ENCODE assay signal across 35 mouse cellular contexts in genomic region chr14:21673100-21673499, GRCm38 (mm10). TPM values are rescaled to one million over a fixed set of nuclear protein-coding genes. Genes with fewer than 3 reads are reported as not detected.
DNase-seq lines count a peak whose midpoint lies in the region; ATAC-seq and TF ChIP-seq lines count a peak whose summit lies in the region.
"Had no signal": no experiment of that assay in that cellular context is flagged by ENCODE, and none has a peak within 500 bp of the region (broad histone marks: within the 10 kb centered on the region; RNA-seq: fewer than 3 reads in every experiment).

No protein-coding gene starts in this region.

- no peaks in the 10 kb centered on the region for H3K27me3 ChIP-seq in ES-Bruce4 (ENCODE audit: control insufficient read depth, insufficient read depth, low read length, poor library complexity, severe bottlenecking)
- no peaks in the 10 kb centered on the region for H3K27me3 ChIP-seq in embryonic facial prominence, embryonic 14.5 days (replicated peaks; ENCODE audit: control insufficient read depth, insufficient read depth, low read length)
- H3K27me3 ChIP-seq in limb, embryonic 14.5 days (ENCODE audit: control insufficient read depth, insufficient read depth, low read length), result no peaks in the 10 kb centered on the region
- H3K27me3 ChIP-seq in kidney, adult 2 months (replicated peaks; ENCODE audit: control insufficient read depth, insufficient read depth, low read length), result no peaks in the 10 kb centered on the region
- H3K27me3 ChIP-seq: hindbrain, embryonic 13.5 days; kidney, embryonic 15.5 days; liver, embryonic 12.5 days; midbrain, embryonic 12.5 days had no signal

- 0 out of 2 replicates have a peak, but pooled peaks have one; percentile 30 for TF ChIP-seq EP300 in ES-Bruce4 (IDR thresholded peaks at IDR 0.05; ENCODE audit: insufficient read depth, low read depth, low read length)

- TF ChIP-seq POLR2A in ES-Bruce4 (IDR thresholded peaks at IDR 0.05; ENCODE audit: insufficient read depth, low read length), result no peak
- no peak for TF ChIP-seq POLR2A in limb, embryonic 14.5 days (IDR thresholded peaks at IDR 0.05; ENCODE audit: borderline replicate concordance, extremely low read depth, insufficient read depth, insufficient read length)
- TF ChIP-seq POLR2A in kidney, adult 2 months (IDR thresholded peaks at IDR 0.05; ENCODE audit: low read depth, low read length), result no peak

- 51% methylated on average over 4 of the region's 4 CpGs for WGBS in embryonic facial prominence, embryonic 14.5 days
- WGBS in limb, embryonic 14.5 days, result 39% methylated on average over 4 of the region's 4 CpGs
- WGBS in kidney, adult 2 months, result 84% methylated on average over 4 of the region's 4 CpGs

- ATAC-seq in embryonic facial prominence, embryonic 14.5 days (ENCODE audit: low read depth), result no peak
- no peak for ATAC-seq in limb, embryonic 14.5 days (ENCODE audit: low FRiP score, low read depth)
- ATAC-seq: forebrain, embryonic 14.5 days; intestine, postnatal 0 days; liver, embryonic 12.5 days; liver, postnatal 0 days had no signal

- no peak overlapping the region for H3K4me3 ChIP-seq in ES-Bruce4 (ENCODE audit: low read depth, low read length)
- no peak overlapping the region for H3K4me3 ChIP-seq in embryonic facial prominence, embryonic 14.5 days (ENCODE audit: low read depth, low read length)
- no peak overlapping the region for H3K4me3 ChIP-seq in limb, embryonic 14.5 days (replicated peaks; ENCODE audit: low read length)
- no peak overlapping the region for H3K4me3 ChIP-seq in kidney, adult 2 months (ENCODE audit: insufficient read depth, low read depth, low read length)
- H3K4me3 ChIP-seq: hindbrain, embryonic 13.5 days; kidney, embryonic 15.5 days; liver, embryonic 12.5 days; megakaryocyte, embryonic 14.5 days; midbrain, embryonic 12.5 days; myocyte had no signal

- 0 out of 2 replicates have a peak overlapping the region, but pooled peaks have one; percentile 72 for H3K27ac ChIP-seq in ES-Bruce4 (ENCODE audit: insufficient read depth, low read length)
- H3K27ac ChIP-seq in embryonic facial prominence, embryonic 14.5 days (replicated peaks; ENCODE audit: low read depth, low read length), result 0 out of 2 replicates have a peak overlapping the region, but pooled peaks have one; percentile 53
- H3K27ac ChIP-seq in limb, embryonic 14.5 days (replicated peaks; ENCODE audit: low read depth, low read length), result peak overlapping the region; percentile 77
- no peak overlapping the region for H3K27ac ChIP-seq in kidney, adult 2 months (ENCODE audit: insufficient read depth, low read depth, low read length)
- H3K27ac ChIP-seq: hindbrain, embryonic 13.5 days; liver, embryonic 12.5 days; midbrain, embryonic 12.5 days; stomach, postnatal 0 days had no signal

- no peaks in the 10 kb centered on the region for H3K4me1 ChIP-seq in ES-Bruce4 (ENCODE audit: control insufficient read depth, insufficient read depth, low read length)
- H3K4me1 ChIP-seq in embryonic facial prominence, embryonic 14.5 days (ENCODE audit: control insufficient read depth, insufficient read depth, low read length), result peaks cover 20% of the 10 kb centered on the region
- peaks cover 32% of the 10 kb centered on the region for H3K4me1 ChIP-seq in limb, embryonic 14.5 days (ENCODE audit: control insufficient read depth, insufficient read depth, low read length)
- H3K4me1 ChIP-seq in kidney, adult 2 months (ENCODE audit: control insufficient read depth, insufficient read depth, low read length), result no peaks in the 10 kb centered on the region
- H3K4me1 ChIP-seq: megakaryocyte, embryonic 14.5 days had no signal

- H3K9me3 ChIP-seq in ES-Bruce4 (replicated peaks; ENCODE audit: control insufficient read depth, insufficient read depth, low read length, poor library complexity, severe bottlenecking), result no peaks in the 10 kb centered on the region
- H3K9me3 ChIP-seq in embryonic facial prominence, embryonic 14.5 days (ENCODE audit: control insufficient read depth, low read length), result no peaks in the 10 kb centered on the region
- H3K9me3 ChIP-seq in limb, embryonic 14.5 days (ENCODE audit: control insufficient read depth, low read length), result no peaks in the 10 kb centered on the region
- H3K9me3 ChIP-seq: G1E; hindbrain, embryonic 13.5 days; kidney, embryonic 15.5 days; liver, embryonic 12.5 days; megakaryocyte, embryonic 14.5 days; midbrain, embryonic 12.5 days had no signal

- no peak overlapping the region for H3K4me2 ChIP-seq in embryonic facial prominence, embryonic 14.5 days (ENCODE audit: low read depth, low read length)
- no peak overlapping the region for H3K4me2 ChIP-seq in limb, embryonic 14.5 days (replicated peaks; ENCODE audit: low read depth, low read length, severe bottlenecking)
- H3K4me2 ChIP-seq: heart, embryonic 11.5 days; hindbrain, embryonic 13.5 days; kidney, embryonic 15.5 days; liver, embryonic 12.5 days; midbrain, embryonic 12.5 days had no signal

- H3K36me3 ChIP-seq in ES-Bruce4 (ENCODE audit: control insufficient read depth, insufficient read depth, low read length, poor library complexity, severe bottlenecking), result peaks cover 21% of the 10 kb centered on the region
- H3K36me3 ChIP-seq in embryonic facial prominence, embryonic 14.5 days (ENCODE audit: control insufficient read depth, insufficient read depth, low read length), result peaks cover 37% of the 10 kb centered on the region
- peaks cover 35% of the 10 kb centered on the region for H3K36me3 ChIP-seq in limb, embryonic 14.5 days (ENCODE audit: control insufficient read depth, insufficient read depth, low read length)
- H3K36me3 ChIP-seq in kidney, adult 2 months (ENCODE audit: control insufficient read depth, insufficient read depth, low read length), result no peaks in the 10 kb centered on the region

- no peak overlapping the region for H3K9ac ChIP-seq in ES-Bruce4 (ENCODE audit: low read depth, poor library complexity, severe bottlenecking)
- H3K9ac ChIP-seq in embryonic facial prominence, embryonic 14.5 days (ENCODE audit: low read depth, low read length), result no peak overlapping the region
- no peak overlapping the region for H3K9ac ChIP-seq in limb, embryonic 14.5 days (ENCODE audit: low read depth, low read length, severe bottlenecking)
- H3K9ac ChIP-seq: hindbrain, embryonic 13.5 days; kidney, embryonic 15.5 days; liver, embryonic 12.5 days; liver, postnatal 0 days; midbrain, embryonic 12.5 days had no signal

- DNase-seq in ES-CJ7 (ENCODE audit: low read depth, low spot score), result peak; percentile 61
- DNase-seq in embryonic facial prominence, embryonic 14.5 days (ENCODE audit: low spot score), result no peak
- no peak for DNase-seq in limb, embryonic 14.5 days (ENCODE audit: low spot score)
- DNase-seq in kidney, adult 2 months, result no peak
- no peak for DNase-seq in kidney, postnatal 4 days
- no peak for DNase-seq in kidney, adult 8-10 months
- DNase-seq: adrenal gland, postnatal 14 days; B cell, adult 2 months; cerebellum, adult 18-20 months; cerebellum, postnatal 10 days; gastrocnemius, postnatal 25 days; heart, adult 11 months; heart, postnatal 36 days; kidney, postnatal 36 days; layer of hippocampus, postnatal 36 days; liver, postnatal 0 days; lung, postnatal 36 days; retina, postnatal 1 day; right cerebral cortex, postnatal 25 days; thymus, adult 18-20 months; thymus, postnatal 36 days had no signal

- no peak for TF ChIP-seq CTCF in ES-Bruce4 (IDR thresholded peaks at IDR 0.05; ENCODE audit: low read depth, low read length)
- TF ChIP-seq CTCF in kidney, adult 2 months (conservative IDR thresholded peaks at IDR 0.05; ENCODE audit: insufficient read depth, insufficient read length, low read depth, low read length), result no peak

RNA-seq across cellular contexts. Expression of gene Dupd1, which starts 41.3 kb away (rescaled TPM):
- not detected in 2 replicates for polyA plus RNA-seq in ES-Bruce4 (2011; ENCODE audit: insufficient read depth, insufficient read length, low read depth, missing spikeins)
- 0.55 and 0.95 TPM in 2 replicates for polyA plus RNA-seq in embryonic facial prominence, embryonic 14.5 days (2014; fragmentation: Nextera tagmentation; extraction: Ambion mirVana)
- 0.47 and 0.50 TPM in 2 replicates for polyA plus RNA-seq in limb, embryonic 14.5 days (2012; rRNA removed)
- 0.76 and 0.82 TPM in 2 replicates for polyA plus RNA-seq in limb, embryonic 14.5 days (2014; fragmentation: Nextera tagmentation; extraction: Ambion mirVana)
- 0.11 and 0.52 TPM in 2 replicates for polyA plus RNA-seq in kidney, adult 2 months (2012; rRNA removed)
- polyA plus RNA-seq: forebrain, embryonic 14.5 days; G1E; heart, embryonic 11.5 days; intestine, postnatal 0 days; kidney, embryonic 15.5 days; liver, embryonic 12.5 days; liver, postnatal 0 days; lung, embryonic 16.5 days; midbrain, embryonic 12.5 days; spleen, adult 2 months; stomach, postnatal 0 days had no signal
